ENCODE assay signal across 24 mouse cellular contexts in the genomic region with DNA sequence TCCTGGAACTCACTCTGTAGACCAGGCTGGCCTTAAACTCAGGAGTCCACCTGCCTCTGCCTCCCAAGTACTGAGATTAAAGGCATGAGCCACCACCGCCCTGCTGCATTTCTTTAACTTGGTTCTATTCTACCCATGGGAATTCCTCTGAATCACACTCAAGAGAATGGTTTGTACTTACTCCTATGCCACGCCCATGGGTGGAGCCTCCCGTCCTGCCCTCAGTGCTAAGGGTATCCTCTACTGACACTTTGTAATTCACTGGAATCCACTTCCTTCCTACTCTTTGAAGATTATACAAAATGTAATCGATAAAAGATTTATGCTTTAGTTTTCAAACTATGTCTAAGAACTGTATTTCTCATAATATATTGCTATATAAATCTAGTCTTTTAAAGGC. TPM values are rescaled to one million over a fixed set of nuclear protein-coding genes. Genes with fewer than 3 reads are reported as not detected.
A peak's percentile ranks its signal among the peaks of the same experiment; 100 is the strongest.
DNase-seq lines count a peak whose midpoint lies in the region; ATAC-seq lines count a peak whose summit lies in the region.
"Had no signal": no experiment of that assay in that cellular context is flagged by ENCODE, and none has a peak within 500 bp of the region (broad histone marks: within the 10 kb centered on the region; RNA-seq: fewer than 3 reads in every experiment).

No protein-coding gene starts in this region.

- peak; percentile 90 for DNase-seq in heart, adult 11 months
- no peak for DNase-seq in heart, adult 8-10 months (ENCODE audit: low spot score)
- peak; percentile 21 for DNase-seq in lung, postnatal 36 days
- no peak for DNase-seq in lung, postnatal 14 days
- peak; percentile 79 for DNase-seq in ES-CJ7 (ENCODE audit: low read depth, low spot score)
- DNase-seq in urinary bladder, adult 2 months (ENCODE audit: low spot score), result no peak
- DNase-seq in urinary bladder, postnatal 4 days (ENCODE audit: low spot score in 2 of 2), result no peak
- DNase-seq: cerebellum, adult 18-20 months; cerebellum, postnatal 10 days; gastrocnemius, adult 2 months; kidney, adult 9 months; kidney, postnatal 25 days; liver, embryonic 13.5 days; lung, adult 18-20 months; right cerebral cortex, adult 18-20 months; spleen, adult 18-20 months; thymus, postnatal 14 days had no signal

- peak; percentile 48; the same call in 1 of the 2 replicates for ATAC-seq in granulocyte monocyte progenitor cell, adult 5-6 weeks (replicated peaks; ENCODE audit: poor library complexity, severe bottlenecking)
- ATAC-seq: forebrain, embryonic 16.5 days; hindbrain, postnatal 0 days; intestine, embryonic 16.5 days; midbrain, embryonic 15.5 days had no signal

RNA-seq across cellular contexts. Expression of a gene that starts 6.3 kb away (rescaled TPM):
- total RNA-seq in heart, adult 8-10 months (2022), result under 1 TPM; 0.59 to 0.86 (median 0.67) TPM
- total RNA-seq in granulocyte monocyte progenitor cell, adult 5-6 weeks (2014; fragmentation: Nextera tagmentation), result 0.92 TPM in 1 of 2 replicates, not detected in the other
- total RNA-seq in granulocyte monocyte progenitor cell, adult 5-6 weeks (2017), result 0.31 and 0.65 TPM in 2 replicates
- 1.4 and 2.5 TPM in 2 replicates for polyA plus RNA-seq in urinary bladder, adult 2 months (2012; rRNA removed)
- polyA plus RNA-seq: erythroblast, embryonic 14.5 days; macrophage had no signal

RNA-seq across cellular contexts. Expression of a gene that starts 41.1 kb away (rescaled TPM):
- total RNA-seq in heart, adult 8-10 months (2022), result 10 to 100 TPM; 17.7 to 21.3 (median 20.8) TPM
- total RNA-seq in granulocyte monocyte progenitor cell, adult 5-6 weeks (2014; fragmentation: Nextera tagmentation), result 82.1 and 90.8 TPM in 2 replicates
- 94.3 and 103 TPM in 2 replicates for total RNA-seq in granulocyte monocyte progenitor cell, adult 5-6 weeks (2017)
- polyA plus RNA-seq in urinary bladder, adult 2 months (2012; rRNA removed), result 14.0 and 16.4 TPM in 2 replicates

RNA-seq across cellular contexts. Expression of a gene that starts 58.2 kb away (rescaled TPM):
- total RNA-seq in heart, adult 8-10 months (2022), result 1 to 10 TPM; 4.5 to 8.7 (median 6.3) TPM
- 16.8 and 21.7 TPM in 2 replicates for total RNA-seq in granulocyte monocyte progenitor cell, adult 5-6 weeks (2014; fragmentation: Nextera tagmentation)
- 44.8 and 59.3 TPM in 2 replicates for total RNA-seq in granulocyte monocyte progenitor cell, adult 5-6 weeks (2017)
- polyA plus RNA-seq in urinary bladder, adult 2 months (2012; rRNA removed), result 25.2 and 26.5 TPM in 2 replicates
- polyA plus RNA-seq: erythroblast, embryonic 14.5 days had no signal

Comparison
In these comparisons a context has a peak if more than half of its experiments do, and no peak if none do; other contexts are left out.
1. DNase-seq: peak in heart, adult 11 months (single experiment), lung, postnatal 36 days (single experiment) and ES-CJ7 (single experiment); none in heart, adult 8-10 months (single experiment), lung, postnatal 14 days (single experiment), urinary bladder, adult 2 months (single experiment) and urinary bladder, postnatal 4 days (0 of 2).